ENCODE assay signal across 22 mouse cellular contexts in genomic region chr2:168543026-168543425, GRCm38 (mm10). TPM values are rescaled to one million over a fixed set of nuclear protein-coding genes. Genes with fewer than 3 reads are reported as not detected.
DNase-seq lines count a peak whose midpoint lies in the region; TF ChIP-seq lines count a peak whose summit lies in the region.
"Had no signal": no experiment of that assay in that cellular context is flagged by ENCODE, and none has a peak within 500 bp of the region (broad histone marks: within the 10 kb centered on the region; RNA-seq: fewer than 3 reads in every experiment).

No protein-coding gene starts in this region.

- no peak for TF ChIP-seq POLR2A in CH12.LX (IDR thresholded peaks at IDR 0.05; ENCODE audit: low read depth, low read length)

- no peak for TF ChIP-seq EP300 in CH12.LX (IDR thresholded peaks at IDR 0.05; ENCODE audit: low read length)

- H3K36me3 ChIP-seq in CH12.LX (replicated peaks in 1 of 2; ENCODE audit: control insufficient read depth in 1 of 2, insufficient read depth in 1 of 2, low read length in 1 of 2): peaks cover 0 to 46% of the 10 kb centered on the region in 2 experiments
- no peaks in the 10 kb centered on the region for H3K36me3 ChIP-seq in embryonic facial prominence, embryonic 10.5 days (replicated peaks)
- H3K36me3 ChIP-seq in limb, embryonic 10.5 days: no peaks in the 10 kb centered on the region
- H3K36me3 ChIP-seq: embryonic facial prominence, embryonic 13.5 days; embryonic facial prominence, embryonic 15.5 days; forebrain, embryonic 15.5 days; G1E had no signal

- no peak for TF ChIP-seq RAD21 in CH12.LX (IDR thresholded peaks at IDR 0.05; ENCODE audit: low read depth, low read length)

- dilution Hi-C loops in CH12.LX (cut with MboI; ENCODE audit: extremely low pct_ligation_motif_present, extremely low pct_unique_long_range_greater_than_20kb, low sequenced_read_pairs): no loop called here

- H3K9ac ChIP-seq in CH12.LX (ENCODE audit: insufficient read depth, low read depth): no peak overlapping the region
- H3K9ac ChIP-seq: embryonic facial prominence, embryonic 13.5 days; embryonic facial prominence, embryonic 15.5 days; forebrain, embryonic 13.5 days; forebrain, embryonic 15.5 days had no signal

- no peaks in the 10 kb centered on the region for H3K27me3 ChIP-seq in CH12.LX (replicated peaks)
- H3K27me3 ChIP-seq in embryonic facial prominence, embryonic 10.5 days (replicated peaks; ENCODE audit: low read depth, poor library complexity, severe bottlenecking): peaks cover 5% of the 10 kb centered on the region; the same call in 1 of the 2 replicates
- H3K27me3 ChIP-seq in limb, embryonic 10.5 days (ENCODE audit: low read depth, poor library complexity, severe bottlenecking): 0 out of 2 replicates have a peak, but pooled peaks cover 5% of the 10 kb centered on the region
- H3K27me3 ChIP-seq: embryonic facial prominence, embryonic 13.5 days; embryonic facial prominence, embryonic 15.5 days; forebrain, embryonic 13.5 days; forebrain, embryonic 15.5 days; Patski had no signal

- 0 out of 2 replicates have a peak overlapping the region, but pooled peaks have one; percentile 2 for H3K4me2 ChIP-seq in CH12.LX (ENCODE audit: insufficient read depth, low read depth, poor library complexity, severe bottlenecking)
- H3K4me2 ChIP-seq: embryonic facial prominence, embryonic 13.5 days; embryonic facial prominence, embryonic 15.5 days; forebrain, embryonic 13.5 days; forebrain, embryonic 15.5 days had no signal

- H3K9me3 ChIP-seq in CH12.LX (replicated peaks; ENCODE audit: low read length): no peaks in the 10 kb centered on the region
- no peaks in the 10 kb centered on the region for H3K9me3 ChIP-seq in embryonic facial prominence, embryonic 10.5 days
- H3K9me3 ChIP-seq in limb, embryonic 10.5 days (replicated peaks): no peaks in the 10 kb centered on the region
- H3K9me3 ChIP-seq: embryonic facial prominence, embryonic 13.5 days; embryonic facial prominence, embryonic 15.5 days; forebrain, embryonic 13.5 days; forebrain, embryonic 15.5 days had no signal

- peak; percentile 64 for DNase-seq in CH12.LX (ENCODE audit: extremely low read depth)
- no peak for DNase-seq in embryonic facial prominence, embryonic 10.5 days (ENCODE audit: low spot score)
- no peak for DNase-seq in limb, embryonic 10.5 days (ENCODE audit: low spot score)
- no peak for DNase-seq in heart, postnatal 36 days
- DNase-seq in gastrocnemius, postnatal 10 days: no peak
- DNase-seq: adrenal gland, adult 2 months; adrenal gland, postnatal 10 days; adrenal gland, postnatal 25 days; cerebellum, adult 11 months; cerebellum, adult 18-20 months; cerebellum, adult 8-10 months; cerebellum, adult 9-11 months; cerebellum, postnatal 14 days; cerebellum, postnatal 36 days; embryo, embryonic 11 days had no signal

- intact Hi-C loops in heart, postnatal 36 days (cut with DNase I): no loop called here

- H3K4me3 ChIP-seq in CH12.LX (replicated peaks in 1 of 3; ENCODE audit: low read depth in 2 of 3, low read length in 2 of 3, poor library complexity in 1 of 3): peak overlapping the region in 1 of 3 experiments; percentile 42
- H3K4me3 ChIP-seq in embryonic facial prominence, embryonic 10.5 days: no peak overlapping the region
- no peak overlapping the region for H3K4me3 ChIP-seq in limb, embryonic 10.5 days
- H3K4me3 ChIP-seq: embryonic facial prominence, embryonic 13.5 days; embryonic facial prominence, embryonic 15.5 days; erythroblast, embryonic 14.5 days; forebrain, embryonic 13.5 days; forebrain, embryonic 15.5 days had no signal

- in situ Hi-C loops in CH12.LX (cut with MboI; ENCODE audit: low pct_ligation_motif_present, low pct_unique_long_range_greater_than_20kb, low sequenced_read_pairs): loop anchor here (5.0 kb wide), 1 partner anchor 39 kb away; no protein-coding TSS in a partner anchor

- peaks cover 53 to 71% of the 10 kb centered on the region in 2 experiments for H3K4me1 ChIP-seq in CH12.LX (ENCODE audit: control insufficient read depth in 1 of 2, insufficient read depth in 2 of 2)
- H3K4me1 ChIP-seq in embryonic facial prominence, embryonic 10.5 days: peaks cover 48% of the 10 kb centered on the region
- peaks cover 61% of the 10 kb centered on the region for H3K4me1 ChIP-seq in limb, embryonic 10.5 days

- H3K79me2 ChIP-seq in CH12.LX (replicated peaks; ENCODE audit: control insufficient read depth, extremely low read depth, insufficient read depth, poor library complexity, severe bottlenecking): no peaks in the 10 kb centered on the region

- TF ChIP-seq CTCF in CH12.LX (conservative IDR thresholded peaks at IDR 0.05 in 1 of 2, IDR thresholded peaks at IDR 0.05 in 1 of 2; ENCODE audit: low read depth in 2 of 2, low read length in 2 of 2): no peak

- H3K27ac ChIP-seq in CH12.LX (ENCODE audit: insufficient read depth, low read depth): peak overlapping the region; percentile 36; the same call in 1 of the 2 replicates
- H3K27ac ChIP-seq in embryonic facial prominence, embryonic 10.5 days (replicated peaks): peak overlapping the region; percentile 31; the same call in 1 of the 2 replicates
- peak overlapping the region; percentile 50 for H3K27ac ChIP-seq in limb, embryonic 10.5 days
- H3K27ac ChIP-seq: forebrain, embryonic 13.5 days; forebrain, embryonic 15.5 days had no signal

- 52% methylated on average over 3 of the region's 3 CpGs for WGBS in embryonic facial prominence, embryonic 10.5 days
- WGBS in limb, embryonic 10.5 days: 66% methylated on average over 3 of the region's 3 CpGs

TF ChIP-seq in CH12.LX, 34 proteins besides CTCF, POLR2A, EP300 and RAD21:
- TF ChIP-seq MYC (IDR thresholded peaks at IDR 0.05; ENCODE audit: low read depth, low read length): peak; percentile 63; the same call in 1 of the 2 replicates
- TF ChIP-seq MAX (IDR thresholded peaks at IDR 0.05; ENCODE audit: low read length): peak; percentile 70
- peak; percentile 85 for TF ChIP-seq BHLHE40 (IDR thresholded peaks at IDR 0.05; ENCODE audit: low read depth, low read length)
- peak; percentile 87; the same call in 1 of the 2 replicates for TF ChIP-seq MXI1 (IDR thresholded peaks at IDR 0.05; ENCODE audit: low read depth, low read length)
- no peak for TF ChIP-seq MAZ (IDR thresholded peaks at IDR 0.05; ENCODE audit: low read depth, low read length)
- TF ChIP-seq ZKSCAN1 (IDR thresholded peaks at IDR 0.05; ENCODE audit: borderline replicate concordance, low read depth, low read length): no peak
- no peak for TF ChIP-seq SMC3 (IDR thresholded peaks at IDR 0.05; ENCODE audit: low read depth, low read length)
- TF ChIP-seq MEF2A (IDR thresholded peaks at IDR 0.05; ENCODE audit: borderline replicate concordance, low read depth, low read length): peak; percentile 43; the same call in 1 of the 2 replicates
- TF ChIP-seq IRF4 (IDR thresholded peaks at IDR 0.05; ENCODE audit: low read depth, low read length): peak; percentile 77
- peak; percentile 75 for TF ChIP-seq ETS1 (conservative IDR thresholded peaks at IDR 0.05; ENCODE audit: low read depth, low read length)
- TF ChIP-seq KAT2A (IDR thresholded peaks at IDR 0.05; ENCODE audit: insufficient replicate concordance, low read length): 0 out of 2 replicates have a peak, but pooled peaks have one; percentile 43
- TF ChIP-seq ZC3H11A (IDR thresholded peaks at IDR 0.05; ENCODE audit: low read depth, low read length): no peak
- no peak for TF ChIP-seq ZNF384 (IDR thresholded peaks at IDR 0.05; ENCODE audit: low read depth, low read length)

RNA-seq across cellular contexts. Expression of gene Nfatc2, which starts 58.4 kb away (rescaled TPM):
- total RNA-seq in CH12.LX (2012; rRNA removed) (2.9 and 3.6 TPM in 2 replicates), CH12.LX (2014; rRNA removed) (1.3 and 1.8 TPM in 2 replicates)
- 3.2 and 4.8 TPM in 2 replicates for polyA plus RNA-seq in CH12.LX (2012; ENCODE audit: insufficient read length, low read depth)
- 0.45 and 0.66 TPM in 2 replicates for polyA plus RNA-seq in embryonic facial prominence, embryonic 10.5 days (2016; fragmentation: Nextera tagmentation; extraction: Ambion mirVana)
- polyA plus RNA-seq in limb, embryonic 10.5 days (2016; fragmentation: Nextera tagmentation; extraction: Ambion mirVana): 1.0 and 3.2 TPM in 2 replicates
- total RNA-seq in heart, postnatal 36 days (2021): 10 to 100 TPM; 16.2 to 18.1 TPM
- 10 to 100 TPM in 1 of 2 experiments, 1 to 10 TPM in 1; 8.2 to 12.7 TPM for total RNA-seq in gastrocnemius, postnatal 10 days (2021)
- polyA plus RNA-seq: erythroblast, embryonic 14.5 days; G1E had no signal
